Mouse (Mus musculus): Measurements from ENCODE around the gene Ptprn. TPM values are rescaled to one million over a fixed set of nuclear protein-coding genes. Genes with fewer than 3 reads are reported as not detected.

The Ptprn gene
- 9.1 and 10.1 TPM in 2 replicates for polyA plus RNA-seq (2011; ENCODE audit: insufficient read depth, insufficient read length, low read depth, missing spikeins)

GRCm38 (mm10) chr1:75264091-75264880, at the start of gene Ptprn:
Gene Ptprn, minus strand, starts transcription at chr1:75264502.
- Histone ChIP-seq H3K36me3 (ENCODE audit: control insufficient read depth, insufficient read depth, low read length, poor library complexity, severe bottlenecking) (no peaks in the 10 kb centered on the region), H3K9me3 (replicated peaks; ENCODE audit: control insufficient read depth, insufficient read depth, low read length, poor library complexity, severe bottlenecking) (no peaks in the 10 kb centered on the region), H3K4me3 (ENCODE audit: low read depth, low read length) (peak within 1 kb of the TSS; percentile 74), H3K27me3 (ENCODE audit: control insufficient read depth, insufficient read depth, low read length, poor library complexity, severe bottlenecking) (no peaks in the 10 kb centered on the region), H3K9ac (ENCODE audit: low read depth, poor library complexity, severe bottlenecking) (peak within 1 kb of the TSS; percentile 56), H3K27ac (ENCODE audit: insufficient read depth, low read length) (no peak within 1 kb of the TSS), H3K4me1 (ENCODE audit: control insufficient read depth, insufficient read depth, low read length) (no peaks in the 10 kb centered on the region)
- TF ChIP-seq POLR2A (IDR thresholded peaks at IDR 0.05; ENCODE audit: insufficient read depth, low read length) = no peak
- TF ChIP-seq CTCF (IDR thresholded peaks at IDR 0.05; ENCODE audit: low read depth, low read length) = no peak
- TF ChIP-seq EP300 (IDR thresholded peaks at IDR 0.05; ENCODE audit: insufficient read depth, low read depth, low read length) = no peak

GRCm38 (mm10) chr1:75311694-75312093, 47.4 kb upstream of the Ptprn start:
- no peak overlapping the region for H3K4me3 ChIP-seq (ENCODE audit: low read depth, low read length)
- H3K9ac ChIP-seq (ENCODE audit: low read depth, poor library complexity, severe bottlenecking) = no peak overlapping the region
- peaks cover 2% of the 10 kb centered on the region for H3K4me1 ChIP-seq (ENCODE audit: control insufficient read depth, insufficient read depth, low read length)
- H3K27me3 ChIP-seq (ENCODE audit: control insufficient read depth, insufficient read depth, low read length, poor library complexity, severe bottlenecking) = no peaks in the 10 kb centered on the region
- H3K9me3 ChIP-seq (replicated peaks; ENCODE audit: control insufficient read depth, insufficient read depth, low read length, poor library complexity, severe bottlenecking) = no peaks in the 10 kb centered on the region
- no peak overlapping the region for H3K27ac ChIP-seq (ENCODE audit: insufficient read depth, low read length)
- peaks cover 23% of the 10 kb centered on the region for H3K36me3 ChIP-seq (ENCODE audit: control insufficient read depth, insufficient read depth, low read length, poor library complexity, severe bottlenecking)
- TF ChIP-seq POLR2A (IDR thresholded peaks at IDR 0.05; ENCODE audit: insufficient read depth, low read length) = no peak
- no peak for TF ChIP-seq EP300 (IDR thresholded peaks at IDR 0.05; ENCODE audit: insufficient read depth, low read depth, low read length)
- no peak for TF ChIP-seq CTCF (IDR thresholded peaks at IDR 0.05; ENCODE audit: low read depth, low read length)

GRCm38 (mm10) chr1:75304662-75305061, 40.4 kb upstream of the Ptprn start:
- Histone ChIP-seq H3K4me1 (ENCODE audit: control insufficient read depth, insufficient read depth, low read length) (no peaks in the 10 kb centered on the region), H3K9me3 (replicated peaks; ENCODE audit: control insufficient read depth, insufficient read depth, low read length, poor library complexity, severe bottlenecking) (no peaks in the 10 kb centered on the region), H3K36me3 (ENCODE audit: control insufficient read depth, insufficient read depth, low read length, poor library complexity, severe bottlenecking) (peaks cover 7% of the 10 kb centered on the region; the same call in 1 of the 2 replicates), H3K4me3 (ENCODE audit: low read depth, low read length) (no peak overlapping the region), H3K9ac (ENCODE audit: low read depth, poor library complexity, severe bottlenecking) (no peak overlapping the region), H3K27ac (ENCODE audit: insufficient read depth, low read length) (no peak overlapping the region), H3K27me3 (ENCODE audit: control insufficient read depth, insufficient read depth, low read length, poor library complexity, severe bottlenecking) (no peaks in the 10 kb centered on the region)
- TF ChIP-seq CTCF (IDR thresholded peaks at IDR 0.05; ENCODE audit: low read depth, low read length) (no peak), POLR2A (IDR thresholded peaks at IDR 0.05; ENCODE audit: insufficient read depth, low read length) (no peak)

- Histone ChIP-seq H3K27ac (ENCODE audit: insufficient read depth, low read length) (no peak overlapping the region), H3K4me1 (ENCODE audit: control insufficient read depth, insufficient read depth, low read length) (no peaks in the 10 kb centered on the region), H3K27me3 (ENCODE audit: control insufficient read depth, insufficient read depth, low read length, poor library complexity, severe bottlenecking) (no peaks in the 10 kb centered on the region), H3K4me3 (ENCODE audit: low read depth, low read length) (no peak overlapping the region), H3K9ac (ENCODE audit: low read depth, poor library complexity, severe bottlenecking) (no peak overlapping the region), H3K9me3 (replicated peaks; ENCODE audit: control insufficient read depth, insufficient read depth, low read length, poor library complexity, severe bottlenecking) (no peaks in the 10 kb centered on the region), H3K36me3 (ENCODE audit: control insufficient read depth, insufficient read depth, low read length, poor library complexity, severe bottlenecking) (no peaks in the 10 kb centered on the region)
- no peak for TF ChIP-seq EP300 (IDR thresholded peaks at IDR 0.05; ENCODE audit: insufficient read depth, low read depth, low read length)
- TF ChIP-seq CTCF (IDR thresholded peaks at IDR 0.05; ENCODE audit: low read depth, low read length) = no peak
- TF ChIP-seq POLR2A (IDR thresholded peaks at IDR 0.05; ENCODE audit: insufficient read depth, low read length) = no peak
These were observed 30.0 kb upstream of the Ptprn start for GRCm38 (mm10) chr1:75294294-75294693.

GRCm38 (mm10) chr1:75293331-75293701, 29.0 kb upstream of the Ptprn start:
- no peaks in the 10 kb centered on the region for H3K36me3 ChIP-seq (ENCODE audit: control insufficient read depth, insufficient read depth, low read length, poor library complexity, severe bottlenecking)
- no peak overlapping the region for H3K9ac ChIP-seq (ENCODE audit: low read depth, poor library complexity, severe bottlenecking)
- no peak overlapping the region for H3K4me3 ChIP-seq (ENCODE audit: low read depth, low read length)
- H3K9me3 ChIP-seq (replicated peaks; ENCODE audit: control insufficient read depth, insufficient read depth, low read length, poor library complexity, severe bottlenecking) = no peaks in the 10 kb centered on the region
- H3K4me1 ChIP-seq (ENCODE audit: control insufficient read depth, insufficient read depth, low read length) = no peaks in the 10 kb centered on the region
- H3K27ac ChIP-seq (ENCODE audit: insufficient read depth, low read length) = no peak overlapping the region
- TF ChIP-seq EP300 (IDR thresholded peaks at IDR 0.05; ENCODE audit: insufficient read depth, low read depth, low read length) = no peak
- TF ChIP-seq POLR2A (IDR thresholded peaks at IDR 0.05; ENCODE audit: insufficient read depth, low read length) = no peak
- no peak for TF ChIP-seq CTCF (IDR thresholded peaks at IDR 0.05; ENCODE audit: low read depth, low read length)
- H3K27me3 ChIP-seq (ENCODE audit: control insufficient read depth, insufficient read depth, low read length, poor library complexity, severe bottlenecking) = no peaks in the 10 kb centered on the region

Data from ES-Bruce4 (cell line).